Mouse (Mus musculus) myocyte (in vitro differentiated cells): ENCODE measurements around the gene Pomgnt2. TPM values are rescaled to one million over a fixed set of nuclear protein-coding genes. Genes with fewer than 3 reads are reported as not detected.

Experiments used
- H3K27me3 ChIP-seq: one replicate; pipeline ENCODE4 v1.6.1; 2011; ENCODE audit not compliant: control insufficient read depth, insufficient read depth, insufficient read length
- H3K36me3 ChIP-seq: one replicate; pipeline ENCODE4 v1.6.1; 2011; ENCODE audit not compliant: control insufficient read depth, insufficient read depth
- H3K4me2 ChIP-seq: one replicate; pipeline ENCODE4 v1.6.1; 2011; ENCODE audit warnings: low read depth, control low read depth
- H3K4me3 ChIP-seq: one replicate; pipeline ENCODE4 v1.5.1; 2011; ENCODE audit warnings: mild to moderate bottlenecking, control low read depth, moderate library complexity
- H3K79me2 ChIP-seq: one replicate; pipeline ENCODE4 v1.6.1; 2011; ENCODE audit not compliant: control insufficient read depth, insufficient read depth
- H3ac ChIP-seq: one replicate; pipeline ENCODE4 v1.6.1; 2011; ENCODE audit not compliant: control insufficient read depth, insufficient read length
- CEBPB ChIP-seq: IDR thresholded peaks from 2 replicates; pipeline ENCODE4 v1.6.1; 2011; ENCODE audit warnings: mild to moderate bottlenecking, moderate library complexity; ENCODE audit not compliant: poor library complexity, insufficient read depth, severe bottlenecking
- E2F4 ChIP-seq: IDR thresholded peaks from one replicate; pipeline ENCODE4 v1.6.1; 2011; ENCODE audit warnings: mild to moderate bottlenecking, control low read depth, moderate library complexity; ENCODE audit not compliant: insufficient read depth
- MAX ChIP-seq: IDR thresholded peaks from one replicate; pipeline ENCODE4 v1.6.1; 2011; ENCODE audit warnings: low read depth, mild to moderate bottlenecking, control low read depth
- MYOD1 ChIP-seq, 3 experiments: IDR thresholded peaks; one replicate each; pipeline ENCODE4 v1.6.1; 2011; ENCODE audit warnings: control low read depth in 2 of 3, low read depth in 2 of 3, mild to moderate bottlenecking in 2 of 3, moderate library complexity in 1 of 3; ENCODE audit not compliant: insufficient read length in 2 of 3, control insufficient read depth in 1 of 3
- MYOG ChIP-seq, 3 experiments: IDR thresholded peaks; one replicate each; pipeline ENCODE4 v1.6.1; 2011; ENCODE audit warnings: control low read depth in 2 of 3, low read depth in 2 of 3, mild to moderate bottlenecking in 2 of 3; ENCODE audit not compliant: insufficient read length in 2 of 3, control insufficient read depth in 1 of 3, insufficient read depth in 1 of 3
- POLR2A ChIP-seq: IDR thresholded peaks from one replicate; pipeline ENCODE4 v1.6.1; 2011; ENCODE audit warnings: low read depth, mild to moderate bottlenecking, control low read depth, moderate library complexity; ENCODE audit not compliant: insufficient read length
- POLR2AphosphoS2 ChIP-seq: IDR thresholded peaks from one replicate; pipeline ENCODE4 v1.6.1; 2011; ENCODE audit warnings: low read depth, control low read depth; ENCODE audit not compliant: insufficient read length
- REST ChIP-seq: IDR thresholded peaks from one replicate; pipeline ENCODE4 v1.6.1; 2011; ENCODE audit warnings: mild to moderate bottlenecking, control low read depth, moderate library complexity; ENCODE audit not compliant: insufficient read depth, insufficient read length
- SRF ChIP-seq: IDR thresholded peaks from one replicate; pipeline ENCODE4 v1.6.1; 2011; ENCODE audit warnings: low read depth; ENCODE audit not compliant: control insufficient read depth, insufficient read length
- TCF12 ChIP-seq: IDR thresholded peaks from one replicate; pipeline ENCODE4 v1.6.1; 2011; ENCODE audit warnings: mild to moderate bottlenecking, control low read depth; ENCODE audit not compliant: poor library complexity, insufficient read depth, severe bottlenecking
- TCF3 ChIP-seq: IDR thresholded peaks from one replicate; pipeline ENCODE4 v1.6.1; 2011; ENCODE audit warnings: low read depth, control low read depth; ENCODE audit not compliant: insufficient read length
- USF1 ChIP-seq: IDR thresholded peaks from one replicate; pipeline ENCODE4 v1.6.1; 2011; ENCODE audit warnings: low read depth, mild to moderate bottlenecking, control low read depth, moderate library complexity
- polyA plus RNA-seq: library from polyadenylated mRNA; unstranded; fragments of >200 nt; fragmentation: generic; extraction: Trizol; gene quantifications from one replicate; pipeline ENCODE4 v1.2.1, GENCODE M21; 2012; ENCODE audit warnings: missing spikeins

Pomgnt2 gene
- polyA plus RNA-seq, 1 experiment = 2.2 TPM

DNA sequence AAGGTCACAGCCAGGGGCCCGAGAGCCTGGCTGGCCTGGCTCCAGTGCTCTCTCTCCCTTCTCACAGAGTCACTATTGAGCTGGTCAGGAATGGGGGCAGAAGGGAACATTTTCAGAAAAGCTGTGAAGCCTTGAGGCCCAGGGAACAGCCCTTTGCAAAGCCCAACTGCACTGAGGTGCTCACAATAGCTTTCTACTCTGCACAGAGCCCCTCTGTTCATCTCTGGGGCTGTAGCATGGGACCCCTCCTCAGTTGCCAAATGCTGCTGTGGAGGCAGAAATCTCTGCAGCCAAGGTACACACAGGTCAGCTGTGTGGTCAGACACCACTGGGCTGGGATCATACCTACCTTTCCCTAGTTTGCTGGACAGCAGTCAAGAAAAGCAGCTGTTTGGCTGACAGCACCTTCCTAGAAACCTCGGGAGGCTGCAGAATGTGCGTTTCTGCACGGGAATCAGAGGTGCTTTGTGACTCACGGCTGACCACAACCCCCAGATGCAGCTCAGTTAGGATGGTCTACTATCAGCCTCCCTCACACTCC is 27.0 kb downstream of the Pomgnt2 start:
- Histone ChIP-seq H3K4me2 (no peak overlapping the region), H3K27me3 (peaks cover 28% of the 10 kb centered on the region)
- TF ChIP-seq TCF3 (no peak), MYOD1 (IDR thresholded peaks at IDR 0.05; ENCODE audit: control insufficient read depth in 1 of 3, insufficient read length in 2 of 3, low read depth in 2 of 3) (no peak), TCF12 (no peak), CEBPB (no peak), REST (no peak), USF1 (no peak), POLR2A (no peak), MYOG (IDR thresholded peaks at IDR 0.05; ENCODE audit: control insufficient read depth in 1 of 3, insufficient read depth in 1 of 3, insufficient read length in 2 of 3, low read depth in 2 of 3) (no peak), MAX (no peak), SRF (no peak), POLR2AphosphoS2 (no peak), E2F4 (no peak)

DNA sequence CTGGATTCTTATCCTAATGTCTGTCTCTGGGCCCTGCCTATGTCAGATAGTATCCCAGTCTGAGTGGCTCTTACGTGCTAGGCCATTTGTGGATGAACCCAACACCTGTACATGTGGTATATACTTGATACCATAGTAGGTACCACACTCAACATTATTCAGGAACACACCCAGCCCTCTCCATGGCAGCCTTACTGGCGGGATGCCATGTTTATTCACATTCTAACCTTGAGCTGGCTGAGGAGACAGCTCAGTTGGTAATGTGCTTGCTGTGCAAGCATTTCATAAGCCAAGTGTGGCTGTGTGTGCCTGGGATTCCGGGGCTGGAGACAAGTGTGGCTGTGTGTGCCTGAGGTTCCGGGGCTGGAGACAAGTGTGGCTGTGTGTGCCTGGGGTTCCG is 28.7 kb downstream of the Pomgnt2 start:
- TF ChIP-seq REST (no peak), CEBPB (no peak), POLR2AphosphoS2 (no peak), MYOD1 (IDR thresholded peaks at IDR 0.05; ENCODE audit: control insufficient read depth in 1 of 3, insufficient read length in 2 of 3, low read depth in 2 of 3) (no peak), SRF (no peak), MYOG (IDR thresholded peaks at IDR 0.05; ENCODE audit: control insufficient read depth in 1 of 3, insufficient read depth in 1 of 3, insufficient read length in 2 of 3, low read depth in 2 of 3) (no peak), MAX (no peak), E2F4 (no peak), USF1 (no peak), TCF12 (no peak), POLR2A (no peak), TCF3 (no peak)
- Histone ChIP-seq H3K4me3 (no peak overlapping the region), H3K36me3 (no peaks in the 10 kb centered on the region), H3K4me2 (no peak overlapping the region), H3K27me3 (peaks cover 36% of the 10 kb centered on the region), H3ac (no peak overlapping the region), H3K79me2 (no peaks in the 10 kb centered on the region)

More for the DNA sequence above, 27.0 kb downstream of the Pomgnt2 start:
- no peaks in the 10 kb centered on the region for H3K36me3 ChIP-seq
- no peak overlapping the region for H3K4me3 ChIP-seq
- H3K79me2 ChIP-seq = no peaks in the 10 kb centered on the region
- no peak overlapping the region for H3ac ChIP-seq

DNA sequence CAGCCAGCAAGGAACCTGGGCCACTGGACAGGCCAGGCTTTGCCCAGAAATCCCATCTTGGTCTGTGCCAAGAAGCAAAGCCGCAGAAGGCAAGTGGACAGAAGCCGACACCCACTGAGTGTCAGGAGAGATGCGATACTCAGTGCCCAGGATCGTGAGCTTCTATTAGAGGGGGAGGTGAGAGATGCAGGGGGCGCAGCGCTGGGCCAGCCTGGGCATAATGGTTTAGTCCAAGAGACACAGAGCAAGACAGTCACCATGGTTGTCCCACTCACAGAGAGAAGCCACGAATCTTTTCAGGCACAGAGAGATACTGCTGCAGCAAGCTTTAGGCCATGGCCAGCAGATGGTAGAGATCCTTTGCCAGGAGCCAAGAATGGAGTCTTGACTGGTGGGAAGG is 32.0 kb downstream of the Pomgnt2 start:
- Histone ChIP-seq H3K79me2 (no peaks in the 10 kb centered on the region), H3K4me3 (no peak overlapping the region), H3ac (no peak overlapping the region), H3K36me3 (no peaks in the 10 kb centered on the region), H3K4me2 (no peak overlapping the region), H3K27me3 (peaks cover 25% of the 10 kb centered on the region)
- TF ChIP-seq MYOG (IDR thresholded peaks at IDR 0.05; ENCODE audit: control insufficient read depth in 1 of 3, insufficient read depth in 1 of 3, insufficient read length in 2 of 3, low read depth in 2 of 3) (no peak), POLR2AphosphoS2 (no peak), CEBPB (no peak), TCF3 (no peak), POLR2A (no peak), E2F4 (no peak), REST (no peak), MYOD1 (IDR thresholded peaks at IDR 0.05; ENCODE audit: control insufficient read depth in 1 of 3, insufficient read length in 2 of 3, low read depth in 2 of 3) (no peak), SRF (no peak)

DNA sequence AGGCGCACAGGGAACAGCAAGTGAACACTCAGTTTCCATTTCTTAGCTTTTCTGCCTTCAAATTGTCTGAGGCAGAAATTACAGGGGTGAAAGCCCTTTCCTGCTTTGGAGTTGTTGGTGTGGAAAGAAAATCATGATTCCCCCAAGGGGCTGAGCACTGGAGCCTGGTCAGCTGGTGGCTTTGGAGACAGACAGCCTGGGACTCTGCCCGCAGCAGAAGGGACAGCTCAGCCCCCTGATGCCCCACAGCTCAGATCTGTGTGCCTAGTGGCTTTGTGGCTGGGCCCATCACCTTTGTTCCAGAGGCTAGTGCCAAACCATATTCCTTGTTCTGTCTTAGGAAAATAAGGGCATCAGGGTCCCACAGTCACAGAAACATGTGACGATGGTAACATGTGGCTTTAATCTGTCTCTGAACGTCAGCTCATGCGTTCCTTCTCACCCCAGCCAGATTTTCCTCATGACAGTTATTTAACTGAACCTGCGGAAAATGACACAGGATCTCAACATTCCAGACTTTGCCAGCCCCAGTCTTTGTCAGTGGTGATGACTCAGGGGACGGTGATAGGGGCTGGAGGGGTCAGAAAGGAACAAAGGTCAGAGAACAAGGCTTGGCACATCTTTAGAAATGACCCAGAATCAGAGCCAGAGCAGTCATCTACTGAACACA is 36.8 kb downstream of the Pomgnt2 start:
- Histone ChIP-seq H3K4me3 (no peak overlapping the region), H3K79me2 (no peaks in the 10 kb centered on the region), H3K4me2 (no peak overlapping the region), H3K27me3 (peaks cover 9% of the 10 kb centered on the region), H3ac (no peak overlapping the region), H3K36me3 (no peaks in the 10 kb centered on the region)
- TF ChIP-seq USF1 (no peak), TCF3 (no peak), POLR2AphosphoS2 (no peak), MAX (no peak), TCF12 (no peak), REST (no peak), MYOD1 (IDR thresholded peaks at IDR 0.05; ENCODE audit: control insufficient read depth in 1 of 3, insufficient read length in 2 of 3, low read depth in 2 of 3) (no peak), POLR2A (no peak), CEBPB (no peak), E2F4 (no peak), MYOG (IDR thresholded peaks at IDR 0.05; ENCODE audit: control insufficient read depth in 1 of 3, insufficient read depth in 1 of 3, insufficient read length in 2 of 3, low read depth in 2 of 3) (no peak), SRF (no peak)
